Mouse (Mus musculus): ENCODE measurements at regions not wholly inside any gene's neighbourhood (a gene's known extent, or its start where the extent isn't known, plus 50 kb on each side); places are given as distances from the start of the nearest gene placed in this dataset.
"Not testable (repeated sequence)": the region's sequence is repeated elsewhere in the genome, so short reads cannot be mapped to it uniquely, and the experiment has no call there.

- H3K27ac ChIP-seq, result no peak overlapping the region
- H3K4me1 ChIP-seq (replicated peaks), result no peaks in the 10 kb centered on the region
- H3K4me2 ChIP-seq, result no peak overlapping the region
- ATAC-seq (ENCODE audit: insufficient number of reproducible peaks, insufficient read depth, low FRiP score, low TSS enrichment, low read depth), result no peak
- H3K36me3 ChIP-seq, result no peaks in the 10 kb centered on the region
- no peak overlapping the region for H3K9ac ChIP-seq (replicated peaks)
- 46% methylated on average over 3 of the region's 3 CpGs for WGBS
- no peaks in the 10 kb centered on the region for H3K9me3 ChIP-seq
- no peak overlapping the region for H3K4me3 ChIP-seq (replicated peaks)
- H3K27me3 ChIP-seq, result no peaks in the 10 kb centered on the region
Observed at GRCm38 (mm10) chr2:179170608-179171007, 271.6 kb upstream of the Cdh4 start.

- H3K36me3 ChIP-seq; H3K4me1 ChIP-seq (replicated peaks); H3K27ac ChIP-seq; ATAC-seq (ENCODE audit: insufficient number of reproducible peaks, insufficient read depth, low FRiP score, low TSS enrichment, low read depth); H3K9me3 ChIP-seq; H3K9ac ChIP-seq (replicated peaks): not testable (repeated sequence)
- WGBS, result 2% methylated on average over 31 of the region's 35 CpGs
- peak overlapping the region; percentile 52 for H3K4me2 ChIP-seq
- H3K27me3 ChIP-seq, result peaks cover 21% of the 10 kb centered on the region
- H3K4me3 ChIP-seq (replicated peaks), result peak overlapping the region; percentile 25
Observed at GRCm38 (mm10) chr2:179176835-179177530, 265.2 kb upstream of the Cdh4 start.

DNA sequence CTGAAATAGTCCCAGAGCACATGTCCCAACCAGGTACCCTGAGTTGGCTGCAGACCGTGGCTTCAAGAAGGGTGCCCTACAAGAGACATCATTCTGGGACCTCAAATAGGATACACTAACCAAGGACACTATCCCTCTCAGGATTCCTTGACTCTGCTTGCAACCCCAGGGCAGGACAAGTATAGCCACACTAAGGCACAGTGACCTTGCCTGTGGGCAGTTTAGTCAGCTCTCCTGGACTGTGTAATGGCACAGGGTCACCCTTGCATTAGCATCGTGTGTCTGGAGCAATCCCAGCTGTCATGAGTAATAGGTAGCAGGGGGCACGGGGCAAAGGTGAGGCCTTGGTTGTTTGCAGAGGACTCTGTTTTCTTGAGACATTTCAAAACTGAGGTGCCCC is 260.9 kb upstream of the Cdh4 start:
- Histone ChIP-seq H3K4me3 (replicated peaks) (no peak overlapping the region), H3K27me3 (peaks cover 17% of the 10 kb centered on the region), H3K9ac (replicated peaks) (no peak overlapping the region), H3K4me1 (replicated peaks) (no peaks in the 10 kb centered on the region), H3K36me3 (no peaks in the 10 kb centered on the region), H3K9me3 (no peaks in the 10 kb centered on the region), H3K4me2 (no peak overlapping the region), H3K27ac (no peak overlapping the region)
- 65% methylated on average over 3 of the region's 3 CpGs for WGBS
- ATAC-seq (ENCODE audit: insufficient number of reproducible peaks, insufficient read depth, low FRiP score, low TSS enrichment, low read depth), result no peak

DNA sequence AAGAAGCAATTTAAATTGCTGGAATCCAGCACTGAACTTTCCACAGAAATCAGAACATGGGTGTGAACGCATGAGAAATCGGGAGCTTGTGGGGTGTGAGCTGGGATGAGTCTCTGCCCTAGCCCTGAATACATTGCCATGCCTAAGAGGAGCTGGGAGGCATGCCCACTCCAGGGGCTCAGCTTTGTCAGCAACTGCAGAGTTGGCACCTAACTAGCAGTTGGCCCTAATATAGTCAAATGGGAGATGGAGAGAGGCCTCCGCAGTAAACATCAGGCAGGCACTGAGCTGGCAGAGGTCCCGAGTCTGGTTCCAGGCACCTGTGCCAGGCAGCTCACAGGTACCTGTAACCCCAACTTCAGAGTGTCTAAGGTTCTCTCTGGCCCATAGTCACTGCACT is 260.1 kb upstream of the Cdh4 start:
- 91% methylated on average over 4 of the region's 4 CpGs for WGBS
- peaks cover 11% of the 10 kb centered on the region for H3K27me3 ChIP-seq
- H3K4me3 ChIP-seq (replicated peaks), result no peak overlapping the region
- H3K9ac ChIP-seq (replicated peaks), result no peak overlapping the region
- ATAC-seq (ENCODE audit: insufficient number of reproducible peaks, insufficient read depth, low FRiP score, low TSS enrichment, low read depth), result no peak
- no peaks in the 10 kb centered on the region for H3K9me3 ChIP-seq
- H3K27ac ChIP-seq, result no peak overlapping the region
- H3K4me2 ChIP-seq, result no peak overlapping the region
- H3K4me1 ChIP-seq (replicated peaks), result no peaks in the 10 kb centered on the region
- no peaks in the 10 kb centered on the region for H3K36me3 ChIP-seq

- no peaks in the 10 kb centered on the region for H3K9me3 ChIP-seq
- no peaks in the 10 kb centered on the region for H3K4me1 ChIP-seq (replicated peaks)
- H3K36me3 ChIP-seq, result no peaks in the 10 kb centered on the region
- H3K4me2 ChIP-seq, result no peak overlapping the region
- no peak overlapping the region for H3K27ac ChIP-seq
- peaks cover 5% of the 10 kb centered on the region; the same call in 1 of the 2 replicates for H3K27me3 ChIP-seq
- H3K9ac ChIP-seq (replicated peaks), result no peak overlapping the region
- WGBS, result 81% methylated on average over 6 of the region's 6 CpGs
- ATAC-seq (ENCODE audit: insufficient number of reproducible peaks, insufficient read depth, low FRiP score, low TSS enrichment, low read depth), result no peak
- H3K4me3 ChIP-seq (replicated peaks), result no peak overlapping the region
Observed at GRCm38 (mm10) chr2:179192906-179193496, 249.2 kb upstream of the Cdh4 start.

DNA sequence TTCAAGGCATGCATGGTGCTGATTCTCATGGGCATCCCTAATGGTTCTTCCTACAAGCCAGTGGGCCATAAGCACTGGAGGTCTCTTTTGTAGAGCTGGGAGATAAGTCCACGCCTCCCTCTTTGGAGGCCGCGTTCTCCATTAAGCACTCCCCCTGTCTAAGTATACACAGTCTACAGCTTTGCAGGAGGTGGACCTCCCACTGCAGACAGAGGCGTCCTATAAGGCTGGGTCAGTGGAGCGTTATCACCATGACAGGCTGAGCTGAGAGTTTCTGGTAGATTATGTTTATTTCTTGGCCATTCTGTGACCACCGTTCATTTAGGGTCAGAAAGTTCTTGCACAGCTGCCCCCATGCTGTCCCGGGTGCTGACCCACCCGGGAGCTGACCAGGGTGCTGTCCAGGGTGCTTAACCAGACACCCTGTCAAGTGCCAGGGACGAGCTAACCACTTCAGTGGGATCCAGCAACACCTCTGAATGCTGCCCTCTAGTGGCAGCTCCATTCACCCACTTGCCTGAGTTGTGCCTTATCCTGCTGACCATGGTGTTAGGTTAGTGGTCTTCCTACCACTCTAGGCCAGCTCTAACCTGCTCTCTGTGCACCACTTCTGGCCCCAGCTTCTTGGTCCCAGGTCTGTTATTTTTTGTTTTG is 248.6 kb upstream of the Cdh4 start:
- Histone ChIP-seq H3K4me1 (replicated peaks) (no peaks in the 10 kb centered on the region), H3K36me3 (no peaks in the 10 kb centered on the region), H3K4me3 (replicated peaks) (no peak overlapping the region), H3K9ac (replicated peaks) (no peak overlapping the region), H3K27ac (no peak overlapping the region), H3K9me3 (no peaks in the 10 kb centered on the region), H3K4me2 (no peak overlapping the region), H3K27me3 (peaks cover 5% of the 10 kb centered on the region; the same call in 1 of the 2 replicates)
- peak; percentile 83 for ATAC-seq (ENCODE audit: insufficient number of reproducible peaks, insufficient read depth, low FRiP score, low TSS enrichment, low read depth)
- WGBS, result 37% methylated on average over 9 of the region's 9 CpGs

- 91% methylated on average over 1 of the region's 1 CpGs for WGBS
- Histone ChIP-seq H3K4me3 (replicated peaks) (no peak overlapping the region), H3K27me3 (peaks cover 5% of the 10 kb centered on the region; the same call in 1 of the 2 replicates), H3K9ac (replicated peaks) (no peak overlapping the region), H3K4me2 (no peak overlapping the region), H3K9me3 (no peaks in the 10 kb centered on the region), H3K4me1 (replicated peaks) (no peaks in the 10 kb centered on the region), H3K36me3 (no peaks in the 10 kb centered on the region), H3K27ac (no peak overlapping the region)
- no peak for ATAC-seq (ENCODE audit: insufficient number of reproducible peaks, insufficient read depth, low FRiP score, low TSS enrichment, low read depth)
Observed at GRCm38 (mm10) chr2:179197471-179197870, 244.8 kb upstream of the Cdh4 start.

DNA sequence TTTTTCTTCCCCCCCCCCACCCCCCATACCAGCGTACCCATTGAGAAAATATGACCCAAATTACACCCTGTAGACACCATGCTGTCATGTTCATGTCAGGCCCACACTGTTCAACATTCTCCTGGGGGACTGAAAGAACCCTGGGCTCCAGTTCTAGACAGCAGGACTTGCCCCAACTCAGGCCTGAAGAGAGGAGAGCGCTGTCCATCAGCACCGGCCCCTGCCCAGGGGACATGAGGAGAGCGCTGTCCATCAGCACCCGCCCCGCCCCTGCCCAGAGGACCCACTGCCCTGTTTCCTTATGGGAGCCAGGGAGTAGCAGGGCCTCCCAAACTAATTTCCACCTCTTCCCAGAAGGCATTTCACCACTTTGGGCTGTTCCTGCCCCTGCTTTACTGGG is 241.7 kb upstream of the Cdh4 start:
- Histone ChIP-seq H3K4me2 (no peak overlapping the region), H3K4me3 (replicated peaks) (no peak overlapping the region), H3K27ac (no peak overlapping the region), H3K9me3 (no peaks in the 10 kb centered on the region), H3K36me3 (no peaks in the 10 kb centered on the region), H3K9ac (replicated peaks) (no peak overlapping the region), H3K4me1 (replicated peaks) (no peaks in the 10 kb centered on the region), H3K27me3 (no peaks in the 10 kb centered on the region)
- WGBS, result 5% methylated on average over 6 of the region's 6 CpGs
- ATAC-seq (ENCODE audit: insufficient number of reproducible peaks, insufficient read depth, low FRiP score, low TSS enrichment, low read depth), result no peak; the same call in 1 of the 2 replicates

GRCm38 (mm10) chr2:179210164-179210805 is 231.9 kb upstream of the Cdh4 start:
- Histone ChIP-seq H3K9me3 (no peaks in the 10 kb centered on the region), H3K4me3 (replicated peaks) (no peak overlapping the region), H3K9ac (replicated peaks) (no peak overlapping the region), H3K27me3 (no peaks in the 10 kb centered on the region), H3K36me3 (no peaks in the 10 kb centered on the region), H3K4me2 (no peak overlapping the region), H3K4me1 (replicated peaks) (no peaks in the 10 kb centered on the region), H3K27ac (no peak overlapping the region)
- no peak for ATAC-seq (ENCODE audit: insufficient number of reproducible peaks, insufficient read depth, low FRiP score, low TSS enrichment, low read depth)
- 85% methylated on average over 10 of the region's 10 CpGs for WGBS

DNA sequence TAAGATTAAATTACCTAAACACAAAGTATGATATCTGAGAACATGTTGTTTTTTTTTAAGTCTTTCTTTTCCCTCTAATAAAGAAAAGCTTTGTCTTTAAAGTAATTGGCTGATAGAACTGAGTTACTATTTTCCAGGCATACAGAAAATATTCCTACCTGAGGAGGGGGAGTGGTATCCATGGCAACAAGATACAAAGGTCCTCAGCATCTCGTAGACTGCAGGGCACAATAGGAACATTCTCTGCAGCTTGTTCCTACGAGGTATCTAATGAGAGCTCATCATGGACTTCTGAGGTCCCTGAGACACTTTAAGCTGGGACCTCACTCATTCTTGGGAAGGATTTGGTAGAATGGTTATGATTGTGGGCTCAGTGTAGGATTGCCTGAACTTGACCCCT is 225.5 kb upstream of the Cdh4 start:
- Histone ChIP-seq H3K36me3 (no peaks in the 10 kb centered on the region), H3K27me3 (peaks cover 5% of the 10 kb centered on the region; the same call in 1 of the 2 replicates)
- WGBS, result 65% methylated on average over 2 of the region's 2 CpGs

GRCm38 (mm10) chr2:179228096-179228495 is 214.1 kb upstream of the Cdh4 start:
- WGBS, result 31% methylated on average over 7 of the region's 7 CpGs
- H3K9me3 ChIP-seq, result no peaks in the 10 kb centered on the region
- H3K36me3 ChIP-seq, result no peaks in the 10 kb centered on the region
- peak; percentile 20; the same call in 1 of the 2 replicates for ATAC-seq (ENCODE audit: insufficient number of reproducible peaks, insufficient read depth, low FRiP score, low TSS enrichment, low read depth)
- H3K27me3 ChIP-seq, result no peaks in the 10 kb centered on the region
- no peak overlapping the region for H3K4me3 ChIP-seq (replicated peaks)
- H3K4me1 ChIP-seq (replicated peaks), result peaks cover 10% of the 10 kb centered on the region; the same call in 1 of the 2 replicates
- H3K9ac ChIP-seq (replicated peaks), result no peak overlapping the region
- H3K4me2 ChIP-seq, result no peak overlapping the region
- 0 out of 2 replicates have a peak overlapping the region, but pooled peaks have one; percentile 29 for H3K27ac ChIP-seq

More for the DNA sequence above, 225.5 kb upstream of the Cdh4 start:
- H3K4me2 ChIP-seq, result no peak overlapping the region
- no peak for ATAC-seq (ENCODE audit: insufficient number of reproducible peaks, insufficient read depth, low FRiP score, low TSS enrichment, low read depth)
- H3K4me3 ChIP-seq (replicated peaks), result no peak overlapping the region
- H3K4me1 ChIP-seq (replicated peaks), result no peaks in the 10 kb centered on the region
- no peak overlapping the region for H3K9ac ChIP-seq (replicated peaks)
- H3K27ac ChIP-seq, result no peak overlapping the region
- H3K9me3 ChIP-seq, result no peaks in the 10 kb centered on the region

All from limb, embryonic 12.5 days (tissue).